Mouse (Mus musculus) embryo, embryonic 9.5 days (tissue): ENCODE results near the gene Ezh1.

Source experiments
- DNase-seq: peaks from one replicate; pipeline ENCODE4 v3.0.0-alpha.2; 2017; ENCODE audit errors: extremely low spot score

Gene Ezh1

GRCm38 (mm10) chr11:101211970-101212369 lies 14.3 kb downstream of the Ezh1 start:
- peak; percentile 76 for DNase-seq

DNA sequence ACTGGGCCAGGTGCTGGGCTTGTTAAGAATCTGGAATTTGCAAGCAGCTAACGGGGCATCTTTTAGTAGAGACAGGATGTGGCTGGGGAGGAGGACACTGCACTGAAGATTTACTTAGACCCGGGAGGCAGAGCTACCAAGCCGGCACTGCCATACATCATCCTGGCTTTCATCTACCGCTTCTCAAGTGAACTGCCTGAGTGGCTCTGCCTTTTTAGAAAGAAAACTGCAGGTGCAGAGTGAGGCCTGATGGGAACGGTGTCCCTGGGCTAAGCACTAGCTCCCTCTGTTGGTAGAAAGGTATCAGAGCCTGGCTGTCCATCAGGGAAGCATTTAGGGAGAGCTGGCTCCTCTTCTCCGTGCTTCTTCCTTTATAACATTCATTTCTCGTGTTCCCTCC lies 25.3 kb downstream of the Ezh1 start:
- DNase-seq: peak; percentile 43

GRCm38 (mm10) chr11:101199555-101199954 lies 26.7 kb downstream of the Ezh1 start:
- no peak for DNase-seq

DNA sequence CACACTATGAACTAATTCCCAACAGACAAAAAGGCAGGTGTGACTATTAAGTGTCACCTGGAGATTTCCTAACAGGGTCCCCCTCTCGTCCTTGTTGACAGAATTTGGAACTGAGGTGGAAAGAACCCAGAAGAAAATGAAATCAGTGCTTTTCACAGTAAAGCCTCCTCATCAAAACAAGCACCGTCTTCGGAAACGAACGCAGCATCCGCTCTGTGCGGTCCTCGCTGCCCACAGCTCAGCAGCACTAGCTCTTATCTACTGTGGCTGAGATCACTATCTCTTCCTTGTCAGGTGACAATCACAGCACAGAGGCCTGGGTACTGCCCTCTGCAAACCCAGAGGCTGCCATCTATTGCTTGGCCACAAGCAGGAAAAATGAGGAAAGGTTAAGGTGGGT lies 30.1 kb downstream of the Ezh1 start:
- DNase-seq: no peak

DNA sequence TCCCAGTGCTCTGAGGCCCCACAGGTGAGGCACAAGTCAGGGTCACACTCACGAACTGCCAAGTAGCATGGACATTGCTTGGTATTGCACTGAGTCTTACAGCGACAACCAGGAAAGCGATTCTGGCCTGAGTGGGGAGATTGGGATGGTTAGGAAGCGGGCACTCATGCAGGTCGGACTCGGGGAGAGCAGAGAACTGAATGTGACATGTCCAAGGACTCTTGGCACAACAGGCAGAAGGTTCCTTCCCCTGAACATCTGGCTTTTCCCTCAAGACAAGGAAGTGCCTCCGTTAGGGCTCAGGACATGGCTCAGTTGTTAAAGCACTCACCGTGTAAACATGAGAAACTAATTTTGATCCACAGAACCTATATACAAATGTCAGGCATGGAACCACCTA lies 30.7 kb downstream of the Ezh1 start:
- DNase-seq: no peak

DNA sequence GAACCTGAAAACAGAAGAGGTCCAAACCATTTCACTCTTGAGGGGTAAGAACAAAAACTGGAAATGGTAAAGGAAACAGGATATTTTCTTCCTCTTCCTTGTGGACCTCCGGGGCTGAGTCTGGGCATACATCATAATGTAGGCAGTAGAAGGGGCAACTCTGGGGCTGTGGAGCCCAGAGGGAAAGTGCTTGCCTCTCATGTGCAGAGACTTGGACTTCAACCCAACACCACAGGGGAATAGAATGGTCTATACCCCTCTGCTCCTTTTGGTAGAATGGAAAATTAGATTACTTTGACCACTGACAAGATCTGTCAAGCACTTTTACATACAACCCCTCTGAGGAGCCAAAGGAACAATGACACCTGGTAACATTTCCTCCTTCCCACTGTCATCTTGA lies 31.2 kb downstream of the Ezh1 start:
- DNase-seq: no peak

- no peak for DNase-seq
Observed at GRCm38 (mm10) chr11:101194643-101195042, 31.6 kb downstream of the Ezh1 start.

DNA sequence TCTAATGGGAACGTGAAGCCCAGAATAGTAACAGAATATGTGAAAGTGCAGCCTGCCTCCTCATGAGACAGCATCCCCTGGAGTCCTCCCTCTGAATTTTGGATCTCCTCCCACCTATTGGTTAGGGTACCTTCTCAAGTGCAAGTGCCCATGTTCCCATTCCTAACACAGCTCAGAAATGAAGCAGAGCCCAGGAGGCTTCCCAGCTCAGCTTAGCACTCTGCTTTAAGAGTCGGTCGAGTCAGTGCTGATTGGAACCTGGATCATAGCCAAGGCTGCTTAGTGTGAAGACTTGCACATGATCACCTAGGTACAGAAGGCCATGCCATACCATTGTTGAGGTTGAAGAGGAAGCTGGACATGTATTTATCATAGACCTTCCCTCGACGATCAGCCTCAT lies 32.1 kb downstream of the Ezh1 start:
- no peak for DNase-seq

DNA sequence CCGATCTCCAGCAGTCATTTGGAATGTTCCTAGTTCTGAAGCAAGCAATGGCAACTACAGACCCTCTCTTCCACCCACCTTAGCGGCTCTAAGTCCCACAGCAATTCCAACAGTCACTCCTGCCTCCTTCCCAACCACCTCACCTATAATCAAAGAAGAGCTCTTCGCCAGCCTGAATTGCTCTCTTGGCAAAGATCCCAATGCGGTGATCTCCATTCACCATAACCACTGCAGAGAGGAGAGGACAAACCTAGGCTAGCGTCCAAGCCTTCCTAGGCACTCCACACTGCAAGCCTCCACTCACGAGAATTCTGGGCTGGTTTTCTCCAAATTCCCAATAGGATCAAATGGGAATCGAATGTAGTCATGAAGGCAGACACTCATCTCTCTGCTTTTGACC lies 33.2 kb downstream of the Ezh1 start:
- no peak for DNase-seq

DNA sequence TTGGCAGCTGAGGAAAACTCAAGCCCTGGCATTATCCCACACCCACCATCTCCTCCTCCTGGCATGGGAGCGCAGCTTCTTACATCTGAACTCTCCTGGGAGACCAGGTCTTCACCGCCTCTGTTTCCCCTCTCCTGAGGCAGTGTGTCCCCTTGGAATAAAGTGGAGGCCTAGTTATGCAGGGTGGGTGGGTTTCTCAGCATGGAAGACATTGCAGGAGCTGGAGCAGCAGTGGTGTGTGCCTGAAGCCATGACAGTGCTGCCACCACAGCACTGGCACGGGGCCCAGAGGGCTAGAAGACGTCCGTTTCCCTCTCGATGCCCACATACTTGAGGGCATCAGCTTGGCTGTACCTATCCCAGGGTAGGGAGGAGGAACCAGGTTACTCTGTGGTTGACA lies 33.6 kb downstream of the Ezh1 start:
- DNase-seq: no peak

DNA sequence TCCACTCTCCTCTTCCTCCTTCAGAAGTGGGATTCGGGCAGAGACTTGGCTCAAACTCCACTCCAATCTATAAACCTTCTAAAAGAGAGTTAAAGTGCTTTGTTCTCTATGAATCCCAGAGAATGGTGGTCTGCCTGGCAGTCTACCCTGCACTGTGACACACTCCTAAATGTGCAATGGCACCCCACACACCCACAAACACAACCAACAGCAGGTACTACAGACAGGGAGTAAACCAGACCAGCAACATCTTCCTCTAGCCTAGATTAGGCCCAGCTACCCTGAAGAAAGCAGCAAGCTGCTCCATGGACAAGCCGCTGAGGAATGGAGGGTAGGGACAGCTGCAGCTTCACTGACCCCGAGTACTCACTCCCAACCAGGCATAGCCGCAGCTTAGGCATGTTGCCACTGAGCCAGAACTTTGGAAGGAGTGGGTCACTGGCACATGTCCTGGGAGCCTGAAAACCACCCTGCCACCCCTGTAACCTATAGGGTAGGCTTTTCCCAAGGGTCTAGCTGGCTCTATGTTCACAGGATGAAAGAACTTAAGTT lies 34.3 kb downstream of the Ezh1 start:
- no peak for DNase-seq

- DNase-seq: no peak
Observed at GRCm38 (mm10) chr11:101190913-101191907, 35.1 kb downstream of the Ezh1 start.

DNA sequence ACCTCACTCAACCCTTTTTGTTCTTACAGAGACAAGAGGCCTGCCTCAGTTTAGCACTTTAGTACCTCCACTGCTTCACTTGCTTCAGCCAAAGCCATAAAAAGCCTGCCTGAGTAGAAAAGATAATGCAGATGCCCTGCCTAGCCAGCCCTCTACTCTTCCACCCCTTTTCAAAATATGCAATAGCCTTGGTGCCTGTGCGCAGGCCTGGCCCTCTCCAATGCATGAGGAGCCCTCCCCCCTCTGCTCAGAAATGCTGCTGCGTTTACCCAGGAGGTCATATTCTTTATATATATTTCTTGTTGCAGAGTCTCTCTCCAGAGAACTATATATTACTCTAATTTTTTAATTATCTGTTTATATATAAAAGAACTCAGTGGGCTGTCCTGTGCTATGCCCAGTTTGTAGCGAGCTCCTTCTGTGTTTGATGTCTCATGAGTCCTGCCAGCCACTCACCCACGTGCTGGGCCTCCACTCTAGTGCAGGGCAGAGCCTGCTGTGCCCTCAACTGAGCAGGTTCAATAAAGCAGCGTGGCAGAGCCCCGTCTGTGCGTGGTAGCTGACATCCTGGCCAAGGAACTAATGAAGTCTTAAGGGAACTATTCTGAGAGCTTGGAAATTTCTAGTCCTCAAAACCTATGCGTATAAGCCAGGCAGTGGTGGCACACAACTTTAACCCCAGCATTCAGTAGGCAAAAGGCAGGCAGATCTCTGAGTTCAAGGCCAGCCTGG lies 35.9 kb downstream of the Ezh1 start:
- DNase-seq: no peak

- DNase-seq: peak; percentile 65
Observed at GRCm38 (mm10) chr11:101189495-101190180, 36.6 kb downstream of the Ezh1 start.

- no peak for DNase-seq
Observed at GRCm38 (mm10) chr11:101188166-101188805, 38.0 kb downstream of the Ezh1 start.

GRCm38 (mm10) chr11:101187541-101187940 lies 38.7 kb downstream of the Ezh1 start:
- DNase-seq: no peak

DNA sequence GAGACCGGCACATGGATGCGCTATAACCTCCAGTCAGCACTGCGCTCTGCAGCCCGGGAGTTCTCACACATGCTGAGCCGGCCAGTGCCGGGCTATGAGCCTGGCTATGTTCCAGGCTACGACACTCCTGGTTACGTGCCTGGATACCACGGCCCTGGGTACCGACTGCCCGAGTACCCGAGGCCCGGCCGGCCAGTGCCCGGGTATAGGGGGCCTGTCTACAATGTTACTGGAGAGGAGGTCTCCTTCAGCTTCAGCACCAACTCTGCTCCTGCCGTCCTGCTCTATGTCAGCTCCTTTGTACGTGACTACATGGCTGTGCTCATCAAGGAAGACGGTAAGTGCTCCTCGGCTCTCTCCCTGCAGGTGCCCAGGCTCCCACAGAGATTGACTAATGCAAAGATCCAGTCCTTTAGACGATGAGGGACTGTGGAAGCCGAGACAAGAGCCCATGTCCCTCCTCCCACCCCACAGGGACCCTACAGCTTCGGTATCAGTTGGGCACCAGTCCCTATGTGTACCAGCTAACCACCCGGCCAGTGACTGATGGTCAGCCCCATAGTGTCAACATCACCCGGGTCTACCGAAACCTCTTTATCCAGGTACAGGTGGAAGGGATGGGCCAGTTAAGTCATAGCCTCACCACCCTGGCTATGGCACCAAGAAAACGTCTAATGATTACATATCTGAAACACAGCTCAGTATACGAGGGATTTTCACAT lies 39.6 kb downstream of the Ezh1 start:
- no peak for DNase-seq

GRCm38 (mm10) chr11:101185441-101185840 lies 40.8 kb downstream of the Ezh1 start:
- no peak for DNase-seq

GRCm38 (mm10) chr11:101184984-101185383 lies 41.3 kb downstream of the Ezh1 start:
- no peak for DNase-seq

DNA sequence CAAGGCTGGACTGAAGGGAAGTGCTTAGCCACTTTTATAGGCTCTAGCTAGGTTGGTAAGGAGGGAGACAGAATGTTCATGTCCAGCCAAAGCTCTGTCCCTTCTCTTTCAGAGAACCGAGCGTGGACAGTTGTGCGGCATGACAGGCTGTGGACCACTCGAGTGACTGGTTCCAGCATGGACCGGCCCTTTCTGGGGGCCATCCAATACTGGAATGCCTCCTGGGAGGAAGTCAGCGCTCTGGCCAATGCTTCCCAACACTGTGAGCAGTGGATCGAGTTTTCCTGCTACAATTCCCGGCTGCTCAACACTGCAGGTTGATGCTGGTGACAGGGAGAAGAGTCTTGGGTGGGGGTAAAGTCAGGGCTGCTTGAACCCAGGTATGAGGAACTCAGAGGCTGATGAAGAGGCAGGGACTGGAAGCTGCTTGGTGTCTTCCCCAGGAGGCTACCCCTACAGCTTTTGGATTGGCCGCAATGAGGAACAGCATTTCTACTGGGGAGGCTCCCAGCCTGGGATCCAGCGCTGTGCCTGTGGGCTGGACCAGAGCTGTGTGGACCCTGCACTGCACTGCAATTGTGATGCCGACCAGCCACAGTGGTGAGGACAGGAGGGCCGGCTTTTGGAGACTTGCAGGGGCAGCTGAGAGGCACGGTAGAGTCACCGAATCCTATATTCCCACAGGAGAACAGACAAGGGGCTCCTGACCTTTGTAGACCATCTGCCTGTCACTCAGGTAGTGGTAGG lies 43.3 kb downstream of the Ezh1 start:
- no peak for DNase-seq
